Mouse (Mus musculus): Measurements from ENCODE around the gene Hspb6. TPM values are rescaled to one million over a fixed set of nuclear protein-coding genes. Genes with fewer than 3 reads are reported as not detected.

The Hspb6 gene
- polyA plus RNA-seq, 1 experiment from 2014 or later, result 12.1 TPM

GRCm38 (mm10) chr7:30531291-30531815 lies 20.6 kb upstream of the Hspb6 start:
- Histone ChIP-seq H3K4me2 (peak overlapping the region; percentile 94; the same call in 1 of the 2 replicates), H3K9ac (peak overlapping the region; percentile 91), H3K9me3 (replicated peaks) (no peaks in the 10 kb centered on the region), H3K4me3 (peak overlapping the region; percentile 15), H3K27ac (no peak overlapping the region), H3K36me3 (ENCODE audit: poor library complexity, severe bottlenecking) (peaks cover 70% of the 10 kb centered on the region), H3K4me1 (peaks cover 46% of the 10 kb centered on the region), H3K27me3 (no peaks in the 10 kb centered on the region)
- no peak for ATAC-seq
- 84% methylated on average over 9 of the region's 9 CpGs for WGBS

GRCm38 (mm10) chr7:30532931-30533330 lies 19.0 kb upstream of the Hspb6 start:
- no peak overlapping the region for H3K27ac ChIP-seq
- peak overlapping the region; percentile 94 for H3K4me2 ChIP-seq
- peak overlapping the region; percentile 91 for H3K9ac ChIP-seq
- WGBS, result 12% methylated on average over 8 of the region's 8 CpGs
- no peaks in the 10 kb centered on the region for H3K9me3 ChIP-seq (replicated peaks)
- ATAC-seq, result no peak
- no peaks in the 10 kb centered on the region for H3K27me3 ChIP-seq
- H3K36me3 ChIP-seq (ENCODE audit: poor library complexity, severe bottlenecking), result peaks cover 55% of the 10 kb centered on the region
- H3K4me3 ChIP-seq, result peak overlapping the region; percentile 77
- peaks cover 40% of the 10 kb centered on the region for H3K4me1 ChIP-seq

DNA sequence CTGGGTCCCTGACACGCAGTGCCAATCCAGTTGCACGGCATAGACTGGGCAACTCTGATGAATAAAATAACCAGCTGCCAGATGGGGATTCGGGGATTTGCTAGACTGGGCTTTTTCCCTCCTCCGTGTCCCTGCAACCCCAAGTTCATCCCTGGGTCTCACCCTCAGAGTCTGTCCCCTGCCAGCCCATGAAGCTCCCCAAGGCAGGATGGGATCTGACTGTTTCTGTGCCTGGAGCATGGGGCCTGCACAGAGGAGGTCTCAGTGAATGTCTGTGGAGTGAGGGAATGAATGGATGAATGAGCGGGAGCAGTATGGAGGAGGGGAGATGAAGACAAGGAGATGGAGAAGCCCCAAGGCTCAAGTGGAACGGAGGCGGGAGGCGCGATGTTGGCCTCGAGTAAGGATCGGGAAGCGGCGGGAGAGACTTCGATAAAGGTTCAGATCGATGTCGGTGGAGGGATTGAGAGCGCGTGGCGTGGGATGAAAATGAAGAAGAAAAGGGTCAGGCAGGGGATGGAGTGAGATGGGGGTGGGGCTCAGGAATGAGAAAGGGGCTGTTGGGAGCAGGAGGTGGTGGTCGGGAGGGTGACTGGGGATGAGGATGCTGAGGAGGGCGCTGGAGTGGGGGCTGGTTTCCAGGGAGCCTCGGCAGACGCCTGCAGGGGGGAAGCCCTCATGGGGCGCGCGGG lies 17.9 kb upstream of the Hspb6 start:
- Histone ChIP-seq H3K9ac (peak overlapping the region; percentile 91), H3K9me3 (replicated peaks) (no peaks in the 10 kb centered on the region), H3K36me3 (ENCODE audit: poor library complexity, severe bottlenecking) (peaks cover 51% of the 10 kb centered on the region), H3K4me1 (peaks cover 40% of the 10 kb centered on the region), H3K27me3 (no peaks in the 10 kb centered on the region), H3K4me2 (peak overlapping the region; percentile 94), H3K27ac (peak overlapping the region; percentile 89), H3K4me3 (peak overlapping the region; percentile 77)
- ATAC-seq, result peak; percentile 44
- WGBS, result 2% methylated on average over 22 of the region's 26 CpGs

GRCm38 (mm10) chr7:30534633-30535577 lies 17.1 kb upstream of the Hspb6 start, which contains the start of gene Arhgap33:
Gene Arhgap33 (minus strand): TSS chr7:30535060.
- Histone ChIP-seq H3K4me3 (peak within 1 kb of the TSS; percentile 77), H3K4me2 (peak within 1 kb of the TSS; percentile 94), H3K4me1 (peaks cover 40% of the 10 kb centered on the region), H3K9ac (peak within 1 kb of the TSS; percentile 91), H3K9me3 (replicated peaks) (no peaks in the 10 kb centered on the region), H3K27me3 (no peaks in the 10 kb centered on the region), H3K36me3 (ENCODE audit: poor library complexity, severe bottlenecking) (peaks cover 48% of the 10 kb centered on the region), H3K27ac (peak within 1 kb of the TSS; percentile 92)
- ATAC-seq, result peak; percentile 88
- WGBS, result 1% methylated on average over 59 of the region's 84 CpGs

GRCm38 (mm10) chr7:30540572-30540971 lies 11.4 kb upstream of the Hspb6 start:
- Histone ChIP-seq H3K9ac (no peak overlapping the region), H3K27me3 (no peaks in the 10 kb centered on the region), H3K9me3 (replicated peaks) (no peaks in the 10 kb centered on the region), H3K4me2 (no peak overlapping the region), H3K4me1 (peaks cover 7% of the 10 kb centered on the region), H3K36me3 (ENCODE audit: poor library complexity, severe bottlenecking) (peaks cover 55% of the 10 kb centered on the region), H3K4me3 (no peak overlapping the region), H3K27ac (no peak overlapping the region)
- no peak for ATAC-seq
- WGBS, result 88% methylated on average over 7 of the region's 7 CpGs

- Histone ChIP-seq H3K9ac (no peak overlapping the region), H3K4me1 (no peaks in the 10 kb centered on the region), H3K27ac (no peak overlapping the region), H3K4me2 (no peak overlapping the region), H3K9me3 (replicated peaks) (no peaks in the 10 kb centered on the region), H3K36me3 (ENCODE audit: poor library complexity, severe bottlenecking) (peaks cover 76% of the 10 kb centered on the region), H3K4me3 (no peak overlapping the region), H3K27me3 (no peaks in the 10 kb centered on the region)
- 97% methylated on average over 2 of the region's 2 CpGs for WGBS
- ATAC-seq, result no peak
These were observed 7.7 kb upstream of the Hspb6 start for GRCm38 (mm10) chr7:30544327-30544726.

DNA sequence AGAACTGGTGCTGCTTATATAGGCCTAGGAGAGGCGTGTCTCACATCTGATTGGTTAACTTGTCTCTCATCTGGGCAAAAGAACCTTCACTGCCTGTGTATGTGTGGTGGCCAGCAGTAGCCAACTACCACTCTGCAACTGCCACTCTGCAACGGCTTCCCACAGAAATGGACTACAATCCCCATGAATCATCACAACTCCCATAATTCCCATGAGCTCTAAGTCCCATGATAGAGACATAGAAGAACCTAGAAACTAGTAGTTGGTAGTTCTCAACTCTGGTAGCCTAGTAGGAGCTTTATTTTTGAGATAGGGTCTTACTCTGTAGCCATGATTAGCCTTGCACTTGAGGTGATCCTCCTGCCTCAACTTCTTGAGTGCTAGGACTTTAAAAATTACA lies 2.1 kb upstream of the Hspb6 start:
- no peak overlapping the region for H3K4me3 ChIP-seq
- no peaks in the 10 kb centered on the region for H3K9me3 ChIP-seq (replicated peaks)
- no peak for ATAC-seq
- no peaks in the 10 kb centered on the region for H3K27me3 ChIP-seq
- peaks cover 45% of the 10 kb centered on the region for H3K36me3 ChIP-seq (ENCODE audit: poor library complexity, severe bottlenecking)
- no peak overlapping the region for H3K4me2 ChIP-seq
- H3K27ac ChIP-seq, result no peak overlapping the region
- 91% methylated on average over 2 of the region's 2 CpGs for WGBS
- H3K9ac ChIP-seq, result no peak overlapping the region
- peaks cover 19% of the 10 kb centered on the region for H3K4me1 ChIP-seq

- ATAC-seq, result no peak
- H3K27ac ChIP-seq, result no peak overlapping the region
- no peak overlapping the region for H3K9ac ChIP-seq
- no peaks in the 10 kb centered on the region for H3K9me3 ChIP-seq (replicated peaks)
- H3K27me3 ChIP-seq, result no peaks in the 10 kb centered on the region
- peaks cover 19% of the 10 kb centered on the region for H3K4me1 ChIP-seq
- WGBS, result 92% methylated on average over 1 of the region's 1 CpGs
- no peak overlapping the region for H3K4me3 ChIP-seq
- H3K36me3 ChIP-seq (ENCODE audit: poor library complexity, severe bottlenecking), result peaks cover 47% of the 10 kb centered on the region
- H3K4me2 ChIP-seq, result no peak overlapping the region
These were observed 1.4 kb upstream of the Hspb6 start for GRCm38 (mm10) chr7:30550603-30551002.

- peak overlapping the region; percentile 84 for H3K4me2 ChIP-seq
- peak overlapping the region; percentile 60 for H3K4me3 ChIP-seq
- no peaks in the 10 kb centered on the region for H3K9me3 ChIP-seq (replicated peaks)
- peak; percentile 64 for ATAC-seq
- peak overlapping the region; percentile 96 for H3K27ac ChIP-seq
- H3K36me3 ChIP-seq (ENCODE audit: poor library complexity, severe bottlenecking), result peaks cover 48% of the 10 kb centered on the region
- WGBS, result 2% methylated on average over 10 of the region's 10 CpGs
- peak overlapping the region; percentile 73 for H3K9ac ChIP-seq
- peaks cover 19% of the 10 kb centered on the region for H3K4me1 ChIP-seq
- H3K27me3 ChIP-seq, result no peaks in the 10 kb centered on the region
These were observed 405 bp upstream of the Hspb6 start for GRCm38 (mm10) chr7:30551445-30552101.

DNA sequence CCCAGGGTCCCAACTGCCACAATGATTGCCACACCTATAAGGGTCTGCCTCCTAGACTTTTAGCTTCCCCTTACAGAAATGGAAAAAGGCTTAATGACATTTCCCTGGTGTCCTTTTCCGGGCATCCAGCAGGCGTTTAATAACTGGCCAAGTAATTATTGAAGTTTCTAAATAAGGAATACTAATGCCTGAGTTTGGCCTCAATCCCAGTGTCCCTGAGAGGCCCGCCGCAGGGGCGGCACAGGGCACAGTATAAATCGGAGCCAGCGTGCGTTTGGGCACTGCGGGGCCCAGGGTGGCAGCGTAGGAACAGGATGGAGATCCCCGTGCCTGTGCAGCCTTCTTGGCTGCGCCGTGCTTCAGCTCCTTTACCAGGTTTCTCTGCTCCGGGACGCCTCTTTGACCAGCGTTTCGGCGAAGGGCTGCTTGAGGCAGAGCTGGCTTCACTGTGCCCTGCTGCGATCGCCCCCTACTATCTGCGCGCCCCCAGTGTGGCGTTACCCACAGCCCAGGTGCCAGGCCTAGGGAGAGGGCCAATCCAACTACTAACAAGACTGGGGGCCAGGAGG lies 1.1 kb downstream of the Hspb6 start:
- H3K9me3 ChIP-seq (replicated peaks), result no peaks in the 10 kb centered on the region
- H3K27me3 ChIP-seq, result no peaks in the 10 kb centered on the region
- WGBS, result 8% methylated on average over 23 of the region's 23 CpGs
- H3K27ac ChIP-seq, result peak overlapping the region; percentile 77
- H3K4me2 ChIP-seq, result peak overlapping the region; percentile 84
- peak overlapping the region; percentile 73 for H3K9ac ChIP-seq
- H3K36me3 ChIP-seq (ENCODE audit: poor library complexity, severe bottlenecking), result peaks cover 51% of the 10 kb centered on the region
- peaks cover 23% of the 10 kb centered on the region for H3K4me1 ChIP-seq
- no peak for ATAC-seq
- H3K4me3 ChIP-seq, result peak overlapping the region; percentile 60

DNA sequence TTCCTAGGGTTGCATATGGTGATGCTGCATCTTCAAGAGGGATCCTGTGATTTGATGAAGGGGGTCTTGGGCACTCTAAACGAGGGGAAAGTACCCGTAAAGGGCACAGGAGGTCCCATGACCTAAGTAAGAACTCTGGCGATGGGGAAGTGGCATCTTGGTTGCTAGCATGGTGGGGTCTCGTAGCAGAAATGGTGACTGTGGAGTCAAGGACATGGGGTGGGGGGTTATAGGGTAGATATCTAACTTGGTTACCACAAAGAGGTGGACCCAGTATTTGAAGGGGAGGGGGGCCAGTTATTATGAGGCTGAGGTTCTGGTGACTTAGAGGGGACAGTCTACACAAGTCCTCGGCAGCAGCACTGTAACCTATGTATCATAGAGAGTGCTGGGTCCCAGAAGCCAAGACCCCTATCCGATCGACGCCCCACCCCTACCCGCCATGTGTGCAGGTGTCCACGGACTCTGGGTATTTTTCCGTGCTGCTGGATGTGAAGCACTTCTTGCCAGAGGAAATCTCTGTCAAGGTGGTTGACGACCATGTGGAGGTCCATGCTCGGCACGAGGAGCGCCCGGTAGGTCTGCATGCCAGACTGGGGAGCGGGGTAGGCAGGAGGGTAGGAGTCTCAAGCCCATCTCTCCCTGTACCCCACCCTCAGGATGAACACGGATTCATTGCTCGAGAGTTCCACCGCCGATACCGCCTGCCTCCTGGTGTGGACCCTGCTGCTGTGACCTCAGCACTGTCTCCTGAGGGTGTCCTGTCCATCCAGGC lies 2.0 kb downstream of the Hspb6 start:
- Histone ChIP-seq H3K4me1 (peaks cover 32% of the 10 kb centered on the region), H3K9ac (peak overlapping the region; percentile 73; the same call in 1 of the 2 replicates), H3K4me3 (peak overlapping the region; percentile 60), H3K27ac (no peak overlapping the region; the same call in 1 of the 2 replicates), H3K36me3 (ENCODE audit: poor library complexity, severe bottlenecking) (peaks cover 42% of the 10 kb centered on the region), H3K9me3 (replicated peaks) (no peaks in the 10 kb centered on the region), H3K4me2 (peak overlapping the region; percentile 84), H3K27me3 (no peaks in the 10 kb centered on the region)
- ATAC-seq, result no peak
- WGBS, result 86% methylated on average over 22 of the region's 22 CpGs

Data from forebrain, embryonic 13.5 days (tissue).